Mouse (Mus musculus) erythroblast, embryonic 14.5 days (primary cell): ENCODE data around the gene Macf1.

Source experiments
- GATA1 ChIP-seq: IDR thresholded peaks from 2 replicates; pipeline ENCODE4 v1.6.1; 2012; ENCODE audit warnings: low read length, inconsistent platforms, mixed read lengths
- TAL1 ChIP-seq: IDR thresholded peaks from 3 replicates; pipeline ENCODE4 v1.6.1; 2012; ENCODE audit warnings: low read length, inconsistent platforms, mixed read lengths

GRCm38 (mm10) chr4:123670598-123670997, 13.6 kb downstream of the Macf1 start:
- TF ChIP-seq TAL1 (no peak), GATA1 (no peak)
